In the genomic region with DNA sequence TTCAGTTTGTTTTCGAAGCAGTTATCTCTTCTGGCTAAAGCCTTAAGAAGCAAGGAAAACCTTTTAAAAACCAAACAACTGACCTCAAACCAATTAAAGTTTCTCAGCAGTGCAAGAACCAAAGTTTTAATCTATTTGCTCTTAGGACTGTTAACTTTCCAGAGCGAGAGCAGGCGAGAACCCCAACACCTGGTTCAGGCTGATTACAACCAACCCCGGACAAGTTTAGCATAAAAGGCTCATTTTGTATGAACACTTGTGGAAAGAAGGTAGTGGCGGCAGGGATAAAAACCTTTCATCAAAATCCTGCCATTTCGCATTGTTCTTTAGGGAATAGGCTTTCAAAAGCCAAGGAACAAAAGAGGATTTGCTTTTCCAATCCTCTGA, we compare ENCODE assay signal across 8 mouse cellular contexts. TPM values are rescaled to one million over a fixed set of nuclear protein-coding genes. Genes with fewer than 3 reads are reported as not detected.
A peak's percentile ranks its signal among the peaks of the same experiment; 100 is the strongest.
DNase-seq lines count a peak whose midpoint lies in the region; ATAC-seq lines count a peak whose summit lies in the region.

No protein-coding gene starts in this region.

- no peaks in the 10 kb centered on the region; the same call in 1 of the 2 replicates for H3K9me3 ChIP-seq in kidney, embryonic 15.5 days (replicated peaks)
- no peaks in the 10 kb centered on the region for H3K9me3 ChIP-seq in hindbrain, embryonic 15.5 days
- H3K9me3 ChIP-seq in midbrain, embryonic 15.5 days = no peaks in the 10 kb centered on the region

- no peak for DNase-seq in kidney, postnatal 4 days
- peak; percentile 15 for DNase-seq in c-Kit-negative CD71-positive TER-119-positive erythroid progenitor cells, embryonic 14.5 days (ENCODE audit: low read depth, low spot score)
- DNase-seq in adrenal gland, adult 2 months = no peak
- no peak for DNase-seq in cerebellum, adult 11-12 months
- DNase-seq in layer of hippocampus, adult 8-10 months (ENCODE audit: low spot score in 2 of 2) = no peak

- H3K4me2 ChIP-seq in kidney, embryonic 15.5 days = peak overlapping the region; percentile 85
- H3K4me2 ChIP-seq in hindbrain, embryonic 15.5 days = peak overlapping the region; percentile 95
- H3K4me2 ChIP-seq in midbrain, embryonic 15.5 days = peak overlapping the region; percentile 84

- peaks cover 20% of the 10 kb centered on the region for H3K4me1 ChIP-seq in kidney, embryonic 15.5 days
- peaks cover 23% of the 10 kb centered on the region for H3K4me1 ChIP-seq in hindbrain, embryonic 15.5 days (replicated peaks)
- H3K4me1 ChIP-seq in midbrain, embryonic 15.5 days = peaks cover 21% of the 10 kb centered on the region

- H3K4me3 ChIP-seq in kidney, embryonic 15.5 days (replicated peaks) = peak overlapping the region; percentile 75
- H3K4me3 ChIP-seq in hindbrain, embryonic 15.5 days = peak overlapping the region; percentile 92
- H3K4me3 ChIP-seq in midbrain, embryonic 15.5 days = peak overlapping the region; percentile 64

- peak overlapping the region; percentile 77 for H3K9ac ChIP-seq in kidney, embryonic 15.5 days
- H3K9ac ChIP-seq in hindbrain, embryonic 15.5 days = peak overlapping the region; percentile 96
- H3K9ac ChIP-seq in midbrain, embryonic 15.5 days = peak overlapping the region; percentile 96

- no peak for ATAC-seq in kidney, embryonic 15.5 days (replicated peaks; ENCODE audit: low FRiP score)
- ATAC-seq in hindbrain, embryonic 15.5 days (ENCODE audit: low FRiP score, low read depth) = no peak
- peak; percentile 2; the same call in 1 of the 2 replicates for ATAC-seq in midbrain, embryonic 15.5 days (replicated peaks)

- 12% methylated on average over 6 of the region's 6 CpGs for WGBS in kidney, embryonic 15.5 days
- 9% methylated on average over 6 of the region's 6 CpGs for WGBS in hindbrain, embryonic 15.5 days
- 2% methylated on average over 6 of the region's 6 CpGs for WGBS in midbrain, embryonic 15.5 days

- no peaks in the 10 kb centered on the region for H3K27me3 ChIP-seq in kidney, embryonic 15.5 days
- no peaks in the 10 kb centered on the region for H3K27me3 ChIP-seq in hindbrain, embryonic 15.5 days
- no peaks in the 10 kb centered on the region for H3K27me3 ChIP-seq in midbrain, embryonic 15.5 days (replicated peaks)

- H3K27ac ChIP-seq in kidney, embryonic 15.5 days = peak overlapping the region; percentile 98
- H3K27ac ChIP-seq in hindbrain, embryonic 15.5 days (replicated peaks) = peak overlapping the region; percentile 100
- peak overlapping the region; percentile 100 for H3K27ac ChIP-seq in midbrain, embryonic 15.5 days

- no peaks in the 10 kb centered on the region for H3K36me3 ChIP-seq in kidney, embryonic 15.5 days
- no peaks in the 10 kb centered on the region for H3K36me3 ChIP-seq in hindbrain, embryonic 15.5 days
- no peaks in the 10 kb centered on the region for H3K36me3 ChIP-seq in midbrain, embryonic 15.5 days (replicated peaks)

RNA-seq across cellular contexts. Expression of gene Ccdc171, which starts 0.9 kb away (rescaled TPM):
- 3.2 and 3.7 TPM in 2 replicates for polyA plus RNA-seq in kidney, embryonic 15.5 days (2015; fragmentation: Nextera tagmentation; extraction: Ambion mirVana)
- polyA plus RNA-seq in hindbrain, embryonic 15.5 days (2015; fragmentation: Nextera tagmentation; extraction: Ambion mirVana) = 4.0 and 4.4 TPM in 2 replicates
- 3.9 and 4.2 TPM in 2 replicates for polyA plus RNA-seq in midbrain, embryonic 15.5 days (2015; fragmentation: Nextera tagmentation; extraction: Ambion mirVana)
- total RNA-seq in adrenal gland, adult 2 months (2021) = 1 to 10 TPM; 1.8 to 2.2 TPM
- polyA plus RNA-seq in adrenal gland, adult 2 months (2012; rRNA removed) = 0.20 and 0.40 TPM in 2 replicates
- total RNA-seq in layer of hippocampus, adult 8-10 months (2022) = 1 to 10 TPM; 4.1 to 4.5 (median 4.2) TPM

RNA-seq across cellular contexts. Expression of gene Psip1, which starts 38.2 kb away (rescaled TPM):
- 150 and 151 TPM in 2 replicates for polyA plus RNA-seq in kidney, embryonic 15.5 days (2015; fragmentation: Nextera tagmentation; extraction: Ambion mirVana)
- polyA plus RNA-seq in hindbrain, embryonic 15.5 days (2015; fragmentation: Nextera tagmentation; extraction: Ambion mirVana) = 253 and 257 TPM in 2 replicates
- polyA plus RNA-seq in midbrain, embryonic 15.5 days (2015; fragmentation: Nextera tagmentation; extraction: Ambion mirVana) = 253 and 273 TPM in 2 replicates
- total RNA-seq in adrenal gland, adult 2 months (2021) = 10 to 100 TPM; 41.3 to 51.6 TPM
- polyA plus RNA-seq in adrenal gland, adult 2 months (2012; rRNA removed) = 14.0 and 23.9 TPM in 2 replicates
- total RNA-seq in layer of hippocampus, adult 8-10 months (2022) = 100 to 1,000 TPM; 191 to 205 (median 200) TPM
